Mouse (Mus musculus) skeletal muscle tissue, adult 2 months (tissue): Measurements from ENCODE around the gene Nppb.

Experiments
- DNase-seq: peaks from one replicate; pipeline ENCODE4 v3.0.0-alpha.2; 2012; ENCODE audit warnings: low read depth, low spot score

Gene Nppb

GRCm38 (mm10) chr4:147985205-147986132, at the start of gene Nppb:
Nppb (plus strand) TSS chr4:147985788.
- no peak for DNase-seq

- DNase-seq, result no peak
Observed at GRCm38 (mm10) chr4:147935904-147936303, 49.7 kb upstream of the Nppb start.

GRCm38 (mm10) chr4:147936331-147936954, 49.1 kb upstream of the Nppb start, which contains the start of gene Plod1:
Plod1 (minus strand) TSS chr4:147936767.
- DNase-seq, result peak; percentile 69

DNA sequence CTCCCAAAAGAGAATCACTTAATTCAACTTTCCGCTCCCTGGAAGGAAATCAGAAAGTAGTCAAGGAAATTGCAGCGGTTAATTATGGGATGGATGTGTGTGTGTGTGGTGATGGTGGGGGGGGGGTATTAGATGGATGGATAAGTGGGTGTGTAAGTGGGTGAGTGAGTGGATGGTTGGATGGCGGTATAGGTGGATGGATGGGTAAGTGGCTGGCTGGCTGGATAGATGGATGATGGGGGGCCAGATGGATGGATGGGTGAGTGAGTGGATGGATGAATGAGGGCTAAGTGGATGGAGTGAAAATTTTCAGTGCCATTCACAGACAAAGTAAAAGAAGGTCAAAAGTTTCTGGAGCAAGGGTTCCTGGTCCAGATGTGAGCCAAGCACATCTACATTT, 48.6 kb upstream of the Nppb start:
- no peak for DNase-seq

DNA sequence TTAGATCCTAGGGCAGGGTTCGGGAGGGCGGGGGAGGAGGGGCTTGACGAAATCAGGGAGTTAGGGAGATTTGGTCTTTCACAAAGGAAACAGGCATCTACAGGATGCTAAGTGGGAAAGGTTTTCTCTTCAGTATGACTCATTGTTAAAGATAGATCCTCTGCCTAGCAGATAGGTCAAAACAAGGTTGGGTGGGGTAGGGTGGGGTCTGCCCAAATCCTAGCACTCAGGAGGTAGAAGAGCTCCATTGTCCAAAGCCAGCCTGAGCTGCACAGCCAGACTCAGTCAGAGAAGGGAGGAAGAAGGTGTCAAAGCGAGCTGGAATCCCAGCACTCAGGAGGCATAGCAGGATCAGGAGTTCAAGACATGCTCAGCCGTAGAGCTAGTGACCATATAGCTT, 48.1 kb upstream of the Nppb start:
- no peak for DNase-seq

- DNase-seq, result peak; percentile 85
Observed at GRCm38 (mm10) chr4:147938148-147939096, 47.2 kb upstream of the Nppb start.

DNA sequence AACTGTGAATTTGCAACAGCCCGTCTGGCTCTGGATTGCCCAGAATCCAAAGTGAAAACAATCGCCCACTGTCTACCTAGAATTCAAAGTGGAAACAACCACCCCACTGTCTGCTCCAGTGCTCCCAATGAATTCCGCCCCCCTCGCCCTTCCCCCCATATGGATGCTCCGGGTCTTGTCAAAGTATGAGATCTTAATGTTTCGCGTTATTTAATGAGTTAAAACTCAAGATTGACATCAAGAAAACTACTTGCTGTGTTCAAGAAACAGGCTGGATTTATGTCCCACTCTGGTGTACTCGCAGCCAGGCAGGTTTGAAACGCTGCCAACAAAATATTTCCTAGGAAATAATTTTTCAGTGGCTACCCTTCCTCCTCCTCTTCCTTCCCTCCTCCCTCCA, 45.5 kb upstream of the Nppb start:
- peak; percentile 43 for DNase-seq

GRCm38 (mm10) chr4:147940576-147941044, 45.0 kb upstream of the Nppb start, which contains the start of gene 2510039O18Rik:
2510039O18Rik (plus strand) TSS chr4:147940895.
- DNase-seq, result peak; percentile 91

DNA sequence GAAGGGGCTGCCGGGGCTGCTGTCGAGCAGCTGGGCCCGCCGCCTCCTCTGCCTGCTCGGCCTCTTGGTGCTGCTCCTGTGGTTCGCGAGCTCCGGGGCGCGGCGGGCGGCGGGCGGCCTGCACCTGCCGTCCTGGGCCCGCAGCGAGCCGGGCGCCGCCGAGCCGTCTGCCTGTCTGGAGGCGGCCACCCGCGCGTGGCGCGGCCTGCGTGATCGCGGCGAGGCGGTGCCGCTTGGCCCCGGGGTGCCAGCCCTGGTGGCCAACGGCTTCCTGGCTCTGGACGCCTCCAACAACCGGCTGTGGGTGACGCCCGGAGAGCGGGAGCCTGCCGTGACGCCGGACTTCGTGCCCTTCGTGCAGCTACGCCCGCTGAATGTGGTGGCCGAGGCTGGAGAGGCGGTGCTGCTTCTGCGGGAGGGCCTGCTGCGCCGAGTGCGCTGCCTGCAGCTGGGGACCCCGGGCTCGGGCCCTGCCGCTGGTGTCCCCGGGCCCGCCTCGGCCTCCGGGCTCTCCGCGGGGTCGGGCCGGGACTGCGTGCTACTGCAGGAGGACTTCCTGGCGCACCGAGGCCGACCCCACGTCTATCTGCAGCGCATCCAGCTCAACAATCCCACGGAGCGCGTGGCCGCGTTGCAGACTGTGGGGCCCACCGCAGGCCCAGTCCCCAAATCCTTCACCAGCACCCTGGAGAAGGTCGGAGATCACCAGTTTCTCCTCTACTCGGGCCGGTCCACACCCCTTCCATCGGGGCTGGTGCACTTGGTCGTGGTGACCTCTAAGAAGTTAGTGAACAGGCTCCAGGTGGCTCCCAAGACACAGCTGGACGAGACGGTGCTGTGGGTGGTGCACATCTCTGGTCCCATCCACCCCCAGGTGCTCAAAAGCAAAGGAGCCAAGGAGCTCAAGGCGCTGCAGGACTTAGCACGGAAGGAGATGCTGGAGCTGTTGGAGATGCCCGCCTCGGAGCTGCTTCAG, 44.3 kb upstream of the Nppb start:
- DNase-seq, result no peak

- DNase-seq, result no peak
Observed at GRCm38 (mm10) chr4:147943005-147943404, 42.6 kb upstream of the Nppb start.

DNA sequence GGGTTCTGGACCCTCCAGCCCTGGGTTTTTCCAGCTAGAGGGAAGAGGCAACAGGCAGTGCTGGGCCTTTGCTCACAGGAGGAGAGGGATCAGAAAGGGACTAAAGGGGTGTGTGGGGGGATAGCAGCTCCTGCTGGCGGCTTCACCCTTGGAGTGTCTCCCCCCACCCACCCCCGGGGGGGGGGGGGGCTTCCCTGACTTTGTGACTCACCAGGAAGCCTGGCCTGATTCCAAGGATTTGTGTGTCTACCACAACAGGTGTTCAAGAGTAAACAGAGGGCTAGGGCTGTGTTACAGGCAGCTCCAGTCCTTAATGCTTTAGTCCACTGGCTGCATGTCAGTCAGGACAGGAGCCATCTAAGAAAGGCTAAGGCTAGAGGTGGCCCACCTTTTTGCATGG, 38.1 kb upstream of the Nppb start:
- no peak for DNase-seq

GRCm38 (mm10) chr4:147953590-147953989, 32.0 kb upstream of the Nppb start:
- DNase-seq, result no peak

- DNase-seq, result no peak
Observed at GRCm38 (mm10) chr4:147957141-147957540, 28.4 kb upstream of the Nppb start.

DNA sequence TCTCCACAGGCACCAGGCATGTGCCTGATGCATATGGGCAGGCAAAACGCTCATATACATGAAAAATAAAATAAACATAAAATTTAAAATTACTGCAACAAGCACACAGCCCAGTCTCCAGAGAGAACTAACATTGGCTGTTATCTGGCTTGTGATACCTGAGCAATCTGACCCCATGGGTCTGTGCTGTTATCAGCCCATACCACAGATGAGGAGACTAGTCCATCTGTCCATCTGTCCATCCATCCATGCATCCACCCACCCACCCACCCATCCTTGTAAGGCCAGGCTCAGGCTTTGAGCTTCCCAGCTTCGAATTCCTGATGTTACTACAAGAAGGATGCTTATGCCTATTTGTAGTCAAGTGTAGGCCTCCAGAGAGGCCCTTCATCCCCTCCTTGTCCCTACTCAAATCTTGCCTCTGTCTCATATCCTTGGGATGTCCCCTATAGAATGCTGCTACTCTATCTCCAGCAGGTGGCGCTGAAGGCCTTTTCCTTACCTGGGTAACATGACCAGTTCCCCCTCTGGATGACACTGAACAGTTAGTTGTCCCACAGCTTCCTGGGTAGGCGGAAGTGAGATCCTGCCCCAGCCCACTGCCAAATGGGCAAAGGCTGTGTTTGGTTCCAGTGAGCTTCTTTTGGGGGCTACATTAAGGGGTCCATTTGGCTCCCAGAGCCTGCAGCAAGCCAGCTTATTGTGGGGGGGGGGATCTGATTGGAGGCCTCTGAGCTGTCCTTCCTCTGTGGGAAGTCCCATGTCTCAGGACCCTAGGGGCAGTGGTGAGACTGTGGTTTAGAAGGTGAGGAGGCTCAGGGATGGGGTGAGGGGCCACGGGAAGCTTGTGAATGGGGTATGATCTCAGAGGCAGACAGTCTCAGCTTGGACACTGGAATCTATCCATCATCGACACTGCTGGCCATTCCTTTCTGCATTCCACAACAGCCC, 25.4 kb upstream of the Nppb start:
- DNase-seq, result peak; percentile 59

DNA sequence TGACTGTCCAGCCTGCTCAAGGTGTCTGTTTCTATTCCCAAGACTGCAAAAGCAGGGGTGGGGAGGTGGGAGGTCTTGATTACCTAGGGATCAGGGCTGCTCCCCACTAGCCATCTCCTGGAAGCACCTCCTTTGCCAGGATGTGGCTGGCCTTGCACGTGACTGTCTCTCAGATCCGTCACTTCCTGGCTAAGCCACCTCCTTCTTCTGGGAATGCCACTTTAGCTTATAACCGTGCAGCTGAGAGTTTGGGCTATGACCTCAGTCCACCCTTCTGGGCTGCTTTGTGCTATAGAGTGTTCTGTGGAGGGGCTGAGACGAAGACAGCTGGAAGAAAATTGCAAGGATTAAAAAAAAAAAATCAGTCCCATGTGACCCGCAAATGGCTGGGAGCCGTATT, 22.8 kb upstream of the Nppb start:
- no peak for DNase-seq

- no peak for DNase-seq
Observed at GRCm38 (mm10) chr4:147963623-147964022, 22.0 kb upstream of the Nppb start.

GRCm38 (mm10) chr4:147965712-147966111, 19.9 kb upstream of the Nppb start:
- DNase-seq, result no peak

DNA sequence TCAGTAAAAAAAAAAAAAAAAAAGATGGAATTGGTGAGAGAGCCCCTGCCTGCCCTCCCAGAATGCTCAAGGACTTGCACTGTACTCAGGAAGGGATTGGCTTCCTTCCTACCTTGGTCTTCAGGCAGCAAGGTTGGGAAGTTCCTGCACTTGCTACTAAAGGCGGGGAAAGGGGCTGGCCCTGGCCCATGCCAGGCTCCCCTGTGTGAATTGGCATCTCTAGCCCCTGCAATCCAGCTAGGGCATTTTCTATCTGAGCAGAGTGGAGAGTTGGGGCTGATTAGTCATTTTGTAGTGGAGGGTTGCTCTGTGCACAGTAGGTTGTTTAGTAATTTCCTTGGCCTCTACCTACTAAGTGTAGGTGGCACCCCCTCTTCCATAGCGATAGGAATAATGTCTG, 16.8 kb upstream of the Nppb start:
- no peak for DNase-seq

DNA sequence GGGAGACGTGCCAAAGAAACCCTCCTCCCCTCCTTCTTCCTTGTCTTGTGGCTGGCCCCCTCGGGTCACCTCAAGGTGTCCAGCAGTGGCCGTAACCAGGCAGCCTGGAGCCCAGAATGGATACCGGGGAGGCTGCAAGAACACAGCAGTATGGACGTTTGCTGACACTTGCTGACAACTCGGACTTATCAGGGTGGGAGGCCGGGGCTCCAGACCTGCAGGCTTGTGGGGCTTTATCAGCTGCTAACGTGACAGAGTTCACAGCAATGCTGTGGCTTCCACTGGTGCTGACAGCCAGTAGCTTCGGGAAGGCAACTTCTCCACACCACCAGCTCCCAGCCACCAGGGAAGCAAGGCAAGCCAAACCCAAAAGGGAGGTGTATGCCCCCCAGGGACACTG, 16.3 kb upstream of the Nppb start:
- no peak for DNase-seq
